In genomic region chr5:66855358-66856107, GRCm38 (mm10) we compare ENCODE assay signal across 14 mouse cellular contexts.
DNase-seq lines count a peak whose midpoint lies in the region; ATAC-seq lines count a peak whose summit lies in the region.
"Had no signal": no experiment of that assay in that cellular context is flagged by ENCODE, and none has a peak within 500 bp of the region (broad histone marks: within the 10 kb centered on the region; RNA-seq: fewer than 3 reads in every experiment).

No protein-coding gene starts in this region.

- peaks cover 13% of the 10 kb centered on the region; the same call in 1 of the 2 replicates for H3K4me1 ChIP-seq in kidney, embryonic 15.5 days
- peaks cover 17% of the 10 kb centered on the region for H3K4me1 ChIP-seq in hindbrain, embryonic 14.5 days (replicated peaks; ENCODE audit: control insufficient read depth, insufficient read depth, low read length)
- H3K4me1 ChIP-seq: intestine, embryonic 15.5 days had no signal

- no peaks in the 10 kb centered on the region for H3K9me3 ChIP-seq in kidney, embryonic 15.5 days (replicated peaks)
- H3K9me3 ChIP-seq in hindbrain, embryonic 14.5 days (ENCODE audit: control insufficient read depth, low read length): no peaks in the 10 kb centered on the region
- H3K9me3 ChIP-seq: intestine, embryonic 15.5 days; limb, embryonic 13.5 days had no signal

- DNase-seq in kidney, adult 11 months: peak; percentile 40
- peak; percentile 29 for DNase-seq in ZHBTc4 (ENCODE audit: low read depth, low spot score)
- DNase-seq in hindbrain, embryonic 14.5 days (ENCODE audit: low spot score): peak; percentile 60
- DNase-seq in lung, postnatal 36 days: peak; percentile 54
- DNase-seq in layer of hippocampus, adult 18-20 months (ENCODE audit: low spot score in 2 of 2): no peak
- DNase-seq in spleen, adult 12 weeks (ENCODE audit: low spot score): no peak
- DNase-seq: adrenal gland, adult 2 months; cerebellum, adult 8-10 months; spleen, adult 18-20 months; thymus, postnatal 25 days had no signal

- no peak for ATAC-seq in kidney, embryonic 15.5 days (replicated peaks; ENCODE audit: low FRiP score)
- peak; percentile 53; the same call in 1 of the 2 replicates for ATAC-seq in hindbrain, embryonic 14.5 days (ENCODE audit: low FRiP score)
- ATAC-seq: intestine, embryonic 15.5 days had no signal

- H3K4me3 ChIP-seq in kidney, embryonic 15.5 days (replicated peaks): no peak overlapping the region
- H3K4me3 ChIP-seq in hindbrain, embryonic 14.5 days (replicated peaks; ENCODE audit: low read length): no peak overlapping the region
- H3K4me3 ChIP-seq: intestine, embryonic 15.5 days; limb, embryonic 13.5 days had no signal

- no peak overlapping the region for H3K4me2 ChIP-seq in kidney, embryonic 15.5 days
- no peak overlapping the region for H3K4me2 ChIP-seq in hindbrain, embryonic 14.5 days (replicated peaks)
- H3K4me2 ChIP-seq: intestine, embryonic 15.5 days; limb, embryonic 13.5 days had no signal

- no peak overlapping the region for H3K27ac ChIP-seq in kidney, embryonic 15.5 days
- H3K27ac ChIP-seq in hindbrain, embryonic 14.5 days: no peak overlapping the region
- H3K27ac ChIP-seq: intestine, embryonic 15.5 days; limb, embryonic 13.5 days had no signal

- H3K27me3 ChIP-seq in kidney, embryonic 15.5 days: no peaks in the 10 kb centered on the region
- H3K27me3 ChIP-seq in hindbrain, embryonic 14.5 days (ENCODE audit: control insufficient read depth, insufficient read depth, low read length): no peaks in the 10 kb centered on the region
- H3K27me3 ChIP-seq: intestine, embryonic 15.5 days had no signal

- no peak overlapping the region for H3K9ac ChIP-seq in kidney, embryonic 15.5 days
- no peak overlapping the region for H3K9ac ChIP-seq in hindbrain, embryonic 14.5 days
- H3K9ac ChIP-seq: intestine, embryonic 15.5 days; limb, embryonic 13.5 days had no signal

- H3K36me3 ChIP-seq in kidney, embryonic 15.5 days: no peaks in the 10 kb centered on the region
- no peaks in the 10 kb centered on the region for H3K36me3 ChIP-seq in hindbrain, embryonic 14.5 days (replicated peaks; ENCODE audit: control insufficient read depth, insufficient read depth)
- H3K36me3 ChIP-seq: G1E; intestine, embryonic 15.5 days; limb, embryonic 13.5 days had no signal

- WGBS in kidney, embryonic 15.5 days: 66% methylated on average over 11 of the region's 11 CpGs
- WGBS in hindbrain, embryonic 14.5 days: 61% methylated on average over 11 of the region's 11 CpGs

Comparison
In these comparisons a context has a peak if more than half of its experiments do, and no peak if none do; other contexts are left out.
1. DNase-seq: peak in kidney, adult 11 months (single experiment), ZHBTc4 (single experiment), hindbrain, embryonic 14.5 days (single experiment) and lung, postnatal 36 days (single experiment); none in layer of hippocampus, adult 18-20 months (0 of 2) and spleen, adult 12 weeks (single experiment).